Mouse (Mus musculus) neural tube, embryonic 10.5 days (tissue): ENCODE results near the gene Arl8b.
"Not testable (repeated sequence)": the region's sequence is repeated elsewhere in the genome, so short reads cannot be mapped to it uniquely, and the experiment has no call there.

Source experiments
- DNase-seq: peaks from one replicate; pipeline ENCODE4 v3.0.0-alpha.2; 2017; ENCODE audit warnings: low spot score; ENCODE audit errors: extremely low spot score

Gene Arl8b

GRCm38 (mm10) chr6:108833963-108834697 is 51.2 kb downstream of the Arl8b start:
- no peak for DNase-seq

- no peak for DNase-seq
Measured at GRCm38 (mm10) chr6:108835765-108836691, 53.1 kb downstream of the Arl8b start.

- DNase-seq, result no peak
Measured at GRCm38 (mm10) chr6:108837081-108837480, 54.2 kb downstream of the Arl8b start.

- no peak for DNase-seq
Measured at GRCm38 (mm10) chr6:108837958-108838357, 55.1 kb downstream of the Arl8b start.

DNA sequence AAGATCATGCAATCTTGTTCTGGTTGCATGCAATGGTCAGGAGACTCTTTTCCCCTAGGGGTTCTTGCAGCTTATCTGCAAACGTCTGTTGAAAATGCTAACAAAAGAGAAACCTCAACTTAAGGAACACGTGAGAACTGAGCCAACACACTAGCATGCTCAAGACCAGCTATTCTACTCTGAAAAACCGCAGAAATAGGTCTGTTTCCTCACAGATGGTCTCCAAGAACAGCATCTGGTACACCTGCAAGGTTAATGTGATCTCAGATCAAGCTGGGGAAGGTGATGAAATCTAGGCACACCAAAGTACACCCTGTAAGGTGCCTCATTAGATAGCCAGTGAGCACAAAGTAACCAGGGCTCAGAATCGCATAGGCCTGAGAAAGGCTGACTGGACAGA is 56.5 kb downstream of the Arl8b start:
- DNase-seq, result no peak

DNA sequence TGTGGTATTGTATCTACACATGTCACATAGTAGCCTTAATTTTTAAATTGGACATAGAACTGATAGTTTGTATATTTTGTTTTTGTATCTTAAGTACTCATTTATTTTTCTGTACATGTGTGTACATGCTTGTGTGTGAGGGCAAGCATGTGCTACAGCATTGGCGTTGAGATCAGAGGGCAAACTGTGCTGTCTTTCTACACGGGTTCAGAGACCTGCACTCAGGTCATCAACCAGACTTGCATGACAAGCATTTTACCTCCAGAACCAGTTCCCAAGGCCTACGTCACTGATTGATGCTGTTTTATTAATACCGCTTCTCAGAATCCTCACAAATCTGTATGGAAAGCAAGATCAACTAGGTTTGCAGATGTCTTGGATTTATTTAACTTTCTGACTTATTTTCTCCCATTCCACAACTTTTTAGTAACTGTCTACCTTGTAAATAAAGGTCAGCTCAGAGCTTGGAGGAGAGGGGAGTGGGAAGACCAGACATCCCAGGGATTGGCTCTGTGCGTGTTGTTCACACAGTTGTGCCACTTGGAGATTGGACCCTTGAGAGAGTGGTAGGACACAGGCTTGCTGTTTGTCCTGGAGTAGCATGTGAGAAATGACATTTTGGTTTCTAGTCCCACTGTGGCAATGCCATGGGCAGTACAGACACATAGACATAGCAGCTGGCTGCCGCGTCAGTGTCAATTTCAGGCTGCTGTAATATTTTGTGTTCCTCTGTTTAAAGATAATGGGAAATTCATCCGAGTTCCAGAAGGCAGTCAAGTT is 58.2 kb downstream of the Arl8b start:
- DNase-seq, result no peak

GRCm38 (mm10) chr6:108843664-108844063 is 60.8 kb downstream of the Arl8b start:
- no peak for DNase-seq

GRCm38 (mm10) chr6:108844093-108844492 is 61.2 kb downstream of the Arl8b start:
- no peak for DNase-seq

GRCm38 (mm10) chr6:108844771-108845170 is 61.9 kb downstream of the Arl8b start:
- DNase-seq, result no peak

DNA sequence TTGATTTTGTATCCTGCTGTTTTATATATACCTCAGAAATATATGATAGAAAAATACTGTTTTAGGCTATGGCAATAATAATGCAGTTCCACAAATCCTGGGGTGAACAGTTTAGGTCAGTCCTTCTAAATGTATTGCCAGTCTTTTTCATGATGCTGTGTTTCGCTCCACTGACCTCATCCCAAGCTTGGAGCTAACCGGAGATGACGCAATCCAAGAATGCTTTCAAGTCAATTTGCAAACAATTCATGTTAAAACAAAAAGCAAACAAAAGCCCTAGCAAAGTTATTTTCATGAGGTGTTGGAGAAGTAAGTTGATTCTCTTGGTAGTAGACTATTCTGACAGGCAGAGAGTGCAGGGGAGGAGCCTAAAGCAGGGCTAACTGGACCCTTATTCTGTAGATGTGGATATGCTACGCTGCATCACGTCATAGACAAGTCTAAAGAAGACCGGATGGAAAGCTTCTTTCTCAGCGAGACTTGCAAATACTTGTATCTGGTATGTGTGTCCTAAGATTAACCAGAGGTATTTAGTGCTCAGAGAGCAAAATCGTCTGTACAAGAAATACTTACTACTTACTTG is 69.3 kb downstream of the Arl8b start:
- no peak for DNase-seq

- DNase-seq, result no peak
Measured at GRCm38 (mm10) chr6:108852986-108853385, 70.1 kb downstream of the Arl8b start.

- no peak for DNase-seq
Measured at GRCm38 (mm10) chr6:108858583-108858982, 75.7 kb downstream of the Arl8b start.

- DNase-seq, result no peak
Measured at GRCm38 (mm10) chr6:108861226-108861625, 78.3 kb downstream of the Arl8b start.

DNA sequence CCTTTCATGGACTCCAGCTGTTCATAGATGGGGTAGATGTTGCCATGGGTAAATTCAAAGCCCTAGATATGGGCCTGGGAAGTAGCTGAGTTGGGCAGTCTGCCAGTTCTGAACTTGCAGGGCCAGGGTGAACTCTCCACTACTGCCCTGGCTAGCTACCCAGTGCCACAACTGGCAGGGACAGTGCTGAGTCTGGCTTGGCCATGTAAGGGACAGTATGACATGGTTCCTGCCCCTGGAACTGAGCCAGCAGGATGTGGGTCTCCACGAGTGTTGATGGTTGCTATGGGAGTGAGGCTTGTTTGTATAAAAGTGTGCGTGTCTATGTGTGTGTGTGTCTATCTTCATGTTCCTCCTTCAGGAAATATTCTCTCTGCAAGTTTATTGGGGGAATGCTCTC is 79.6 kb downstream of the Arl8b start:
- no peak for DNase-seq

- no peak for DNase-seq
Measured at GRCm38 (mm10) chr6:108866317-108866716, 83.4 kb downstream of the Arl8b start.

- DNase-seq, result not testable (repeated sequence)
Measured at GRCm38 (mm10) chr6:108869031-108869430, 86.1 kb downstream of the Arl8b start.

- DNase-seq, result no peak
Measured at GRCm38 (mm10) chr6:108870421-108870820, 87.5 kb downstream of the Arl8b start.

GRCm38 (mm10) chr6:108871251-108871650 is 88.4 kb downstream of the Arl8b start:
- no peak for DNase-seq
